Mouse (Mus musculus): ENCODE measurements at regions not wholly inside any gene's neighbourhood (a gene's known extent, or its start where the extent isn't known, plus 50 kb on each side); places are given as distances from the start of the nearest gene placed in this dataset.

DNA sequence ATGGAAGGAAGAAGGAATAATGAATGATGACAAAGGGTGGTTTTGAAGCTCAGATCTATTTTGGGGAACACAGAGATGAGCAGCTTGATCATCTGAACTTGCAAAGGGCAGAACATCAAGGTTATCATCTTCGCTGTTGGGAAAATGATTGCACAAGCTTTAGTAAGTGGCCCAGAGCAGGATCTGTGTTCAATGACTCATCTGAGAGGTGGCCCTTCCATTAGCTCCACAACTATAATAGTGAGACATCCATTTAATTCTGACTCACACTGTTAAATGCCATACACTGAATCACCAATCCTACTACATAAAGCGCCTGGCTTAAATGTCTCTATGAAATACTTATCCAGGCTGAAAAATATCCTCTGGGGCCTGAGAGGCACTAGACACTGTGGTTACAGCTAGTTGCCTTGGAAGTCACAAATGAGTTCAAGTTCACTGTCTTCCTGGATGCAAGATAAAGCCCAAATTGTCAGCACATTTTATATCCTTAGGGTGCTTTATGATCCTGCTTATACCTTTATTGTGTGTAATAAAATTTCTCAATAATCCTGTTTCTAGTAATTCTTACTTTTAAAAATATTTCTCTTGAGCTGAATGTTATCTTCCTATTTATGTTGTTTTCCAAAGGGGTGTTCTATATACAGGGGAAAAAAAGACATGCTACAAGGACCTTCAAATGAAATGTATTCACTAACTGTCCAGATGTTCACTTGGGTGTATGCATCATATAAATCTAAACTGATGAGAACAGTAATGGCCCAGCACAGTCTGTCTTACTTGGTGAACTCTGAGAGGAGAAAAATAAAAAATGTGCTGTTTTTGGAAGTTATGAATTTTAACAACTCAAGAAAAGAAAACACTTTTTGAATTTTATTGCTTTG, 687.9 kb upstream of the Cited2 start:
- ATAC-seq (replicated peaks; ENCODE audit: insufficient number of reproducible peaks, low FRiP score, low TSS enrichment, low read depth) (no peak), DNase-seq (ENCODE audit: low spot score) (no peak)
- H3K27me3 ChIP-seq (ENCODE audit: control insufficient read depth, insufficient read depth, low read length), result no peaks in the 10 kb centered on the region
- WGBS, result 96% methylated on average over 2 of the region's 2 CpGs
- H3K27ac ChIP-seq (replicated peaks; ENCODE audit: low read depth, low read length), result no peak overlapping the region
- no peaks in the 10 kb centered on the region for H3K4me1 ChIP-seq (ENCODE audit: control insufficient read depth, insufficient read depth, low read length)
- no peaks in the 10 kb centered on the region for H3K36me3 ChIP-seq (replicated peaks; ENCODE audit: control insufficient read depth, insufficient read depth, low read depth, low read length)
- H3K4me2 ChIP-seq (ENCODE audit: low read depth, low read length), result no peak overlapping the region
- no peak overlapping the region for H3K9ac ChIP-seq (replicated peaks; ENCODE audit: low read length)
- H3K4me3 ChIP-seq (ENCODE audit: low read depth, low read length), result no peak overlapping the region
- no peaks in the 10 kb centered on the region for H3K9me3 ChIP-seq (replicated peaks; ENCODE audit: control insufficient read depth, low read length)

DNA sequence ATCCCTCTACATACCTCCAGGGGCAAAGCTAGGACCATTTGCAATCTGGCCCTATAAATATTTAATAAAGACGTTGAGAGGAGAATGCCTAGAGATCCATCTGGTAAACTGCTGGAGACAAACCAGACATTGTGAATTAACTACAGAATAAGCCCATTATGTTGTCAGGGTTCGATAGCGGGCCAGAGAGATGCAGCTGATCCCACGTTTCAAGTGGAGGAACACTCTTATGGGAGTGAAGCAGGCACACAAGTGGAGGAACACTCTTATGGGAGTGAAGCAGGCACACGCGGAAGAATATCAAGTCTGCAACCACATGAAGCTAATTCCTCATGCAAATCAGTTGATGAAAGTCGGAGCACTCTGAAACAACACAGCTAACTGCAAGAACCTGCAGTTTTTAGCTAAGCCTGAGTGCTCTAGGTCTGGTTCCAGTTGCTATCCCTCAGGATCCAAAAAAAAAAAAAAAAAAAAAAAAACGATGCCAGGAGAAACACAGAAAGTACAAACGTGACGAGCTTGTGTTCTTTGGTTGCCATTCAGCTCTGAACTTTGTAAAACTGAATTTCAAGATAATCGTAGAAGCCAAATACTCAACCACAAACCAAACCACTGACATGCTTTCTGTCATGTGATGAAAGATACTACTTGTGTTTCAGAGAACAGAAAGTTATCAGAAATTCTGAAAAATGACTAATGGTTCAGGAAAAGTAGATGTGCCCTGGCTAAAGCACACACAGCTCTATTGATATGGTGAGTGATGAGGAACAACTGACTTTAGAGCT, 684.6 kb upstream of the Cited2 start:
- no peak overlapping the region for H3K4me2 ChIP-seq (ENCODE audit: low read depth, low read length)
- H3K27me3 ChIP-seq (ENCODE audit: control insufficient read depth, insufficient read depth, low read length), result no peaks in the 10 kb centered on the region
- ATAC-seq (replicated peaks; ENCODE audit: insufficient number of reproducible peaks, low FRiP score, low TSS enrichment, low read depth) (no peak), DNase-seq (ENCODE audit: low spot score) (no peak)
- H3K4me3 ChIP-seq (ENCODE audit: low read depth, low read length), result no peak overlapping the region
- H3K36me3 ChIP-seq (replicated peaks; ENCODE audit: control insufficient read depth, insufficient read depth, low read depth, low read length), result no peaks in the 10 kb centered on the region
- H3K27ac ChIP-seq (replicated peaks; ENCODE audit: low read depth, low read length), result no peak overlapping the region
- no peaks in the 10 kb centered on the region for H3K4me1 ChIP-seq (ENCODE audit: control insufficient read depth, insufficient read depth, low read length)
- 72% methylated on average over 11 of the region's 11 CpGs for WGBS
- no peaks in the 10 kb centered on the region for H3K9me3 ChIP-seq (replicated peaks; ENCODE audit: control insufficient read depth, low read length)
- no peak overlapping the region for H3K9ac ChIP-seq (replicated peaks; ENCODE audit: low read length)

DNA sequence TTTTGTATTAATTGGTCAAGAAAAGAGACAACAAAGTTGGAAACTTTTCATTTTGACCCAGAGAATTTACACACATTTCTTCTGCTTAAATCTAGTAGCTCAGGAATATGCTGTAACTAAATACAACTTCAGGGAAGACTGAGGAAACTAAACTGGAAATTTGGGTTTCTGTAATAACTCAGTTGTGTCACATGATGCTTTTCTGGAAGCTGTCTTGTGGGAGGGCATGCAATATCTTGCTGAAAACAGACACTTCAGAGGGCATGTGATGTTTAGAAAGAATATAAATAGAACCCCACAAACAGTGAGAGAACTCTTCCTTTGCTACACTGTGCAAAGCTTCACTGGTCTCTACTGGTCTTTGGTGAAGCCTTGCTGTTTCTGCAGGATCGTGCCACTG, 680.9 kb upstream of the Cited2 start:
- ATAC-seq (replicated peaks; ENCODE audit: insufficient number of reproducible peaks, low FRiP score, low TSS enrichment, low read depth), result no peak
- no peak overlapping the region for H3K27ac ChIP-seq (replicated peaks; ENCODE audit: low read depth, low read length)
- H3K4me1 ChIP-seq (ENCODE audit: control insufficient read depth, insufficient read depth, low read length), result no peaks in the 10 kb centered on the region
- no peak for DNase-seq (ENCODE audit: low spot score)
- H3K9ac ChIP-seq (replicated peaks; ENCODE audit: low read length), result no peak overlapping the region
- no peaks in the 10 kb centered on the region for H3K36me3 ChIP-seq (replicated peaks; ENCODE audit: control insufficient read depth, insufficient read depth, low read depth, low read length)
- H3K4me2 ChIP-seq (ENCODE audit: low read depth, low read length), result no peak overlapping the region
- WGBS, result 85% methylated on average over 1 of the region's 1 CpGs
- H3K9me3 ChIP-seq (replicated peaks; ENCODE audit: control insufficient read depth, low read length), result no peaks in the 10 kb centered on the region
- H3K4me3 ChIP-seq (ENCODE audit: low read depth, low read length), result no peak overlapping the region
- H3K27me3 ChIP-seq (ENCODE audit: control insufficient read depth, insufficient read depth, low read length), result no peaks in the 10 kb centered on the region

DNA sequence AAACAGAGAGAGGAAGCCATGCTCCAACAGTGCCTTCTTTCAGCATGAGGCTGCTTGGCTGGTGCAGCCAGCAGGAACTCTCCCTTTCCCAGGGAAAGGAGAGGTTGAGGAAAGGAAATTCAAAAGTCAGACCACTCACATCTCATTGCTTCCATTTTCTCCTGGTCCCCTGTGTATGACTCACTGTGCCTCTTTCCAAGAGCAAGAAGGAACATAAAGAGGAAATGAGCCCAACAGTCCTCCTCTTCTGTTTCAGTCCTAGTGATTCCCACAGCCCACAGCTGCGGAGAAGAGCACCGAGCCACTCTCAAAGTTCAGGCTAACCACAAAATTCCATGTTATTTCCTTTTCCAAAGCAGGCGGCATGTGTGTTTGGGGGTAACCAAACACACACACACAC, 680.0 kb upstream of the Cited2 start:
- Histone ChIP-seq H3K9me3 (replicated peaks; ENCODE audit: control insufficient read depth, low read length) (no peaks in the 10 kb centered on the region), H3K4me2 (ENCODE audit: low read depth, low read length) (no peak overlapping the region), H3K36me3 (replicated peaks; ENCODE audit: control insufficient read depth, insufficient read depth, low read depth, low read length) (no peaks in the 10 kb centered on the region), H3K27ac (replicated peaks; ENCODE audit: low read depth, low read length) (no peak overlapping the region), H3K9ac (replicated peaks; ENCODE audit: low read length) (no peak overlapping the region), H3K27me3 (ENCODE audit: control insufficient read depth, insufficient read depth, low read length) (no peaks in the 10 kb centered on the region), H3K4me1 (ENCODE audit: control insufficient read depth, insufficient read depth, low read length) (no peaks in the 10 kb centered on the region), H3K4me3 (ENCODE audit: low read depth, low read length) (no peak overlapping the region)
- ATAC-seq (replicated peaks; ENCODE audit: insufficient number of reproducible peaks, low FRiP score, low TSS enrichment, low read depth), result no peak
- WGBS, result 73% methylated on average over 3 of the region's 3 CpGs
- no peak for DNase-seq (ENCODE audit: low spot score)

DNA sequence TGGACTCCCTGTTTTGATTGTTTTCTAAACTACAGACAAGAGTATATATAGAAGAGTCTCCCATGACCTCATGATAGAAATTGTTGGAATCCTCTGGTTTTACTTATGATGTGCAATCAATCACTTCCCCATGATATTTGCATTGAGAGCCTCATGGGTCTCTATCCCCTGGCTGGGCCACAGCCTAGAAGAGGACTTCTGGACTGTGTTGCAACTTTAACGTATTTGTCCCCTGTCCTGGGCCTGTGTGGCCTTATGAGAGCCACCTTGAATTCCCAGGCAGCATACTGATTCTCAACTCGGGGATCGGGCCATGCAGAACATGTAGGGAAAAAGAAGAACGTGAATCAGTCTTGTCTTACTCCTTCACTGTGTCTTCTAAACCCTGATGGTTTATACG, 676.3 kb upstream of the Cited2 start:
- DNase-seq (ENCODE audit: low spot score), result no peak
- H3K36me3 ChIP-seq (replicated peaks; ENCODE audit: control insufficient read depth, insufficient read depth, low read depth, low read length), result no peaks in the 10 kb centered on the region
- H3K4me3 ChIP-seq (ENCODE audit: low read depth, low read length), result no peak overlapping the region
- no peak for ATAC-seq (replicated peaks; ENCODE audit: insufficient number of reproducible peaks, low FRiP score, low TSS enrichment, low read depth)
- WGBS, result 89% methylated on average over 5 of the region's 5 CpGs
- no peak overlapping the region for H3K27ac ChIP-seq (replicated peaks; ENCODE audit: low read depth, low read length)
- no peaks in the 10 kb centered on the region for H3K27me3 ChIP-seq (ENCODE audit: control insufficient read depth, insufficient read depth, low read length)
- H3K9me3 ChIP-seq (replicated peaks; ENCODE audit: control insufficient read depth, low read length), result no peaks in the 10 kb centered on the region
- no peak overlapping the region for H3K4me2 ChIP-seq (ENCODE audit: low read depth, low read length)
- no peak overlapping the region for H3K9ac ChIP-seq (replicated peaks; ENCODE audit: low read length)
- no peaks in the 10 kb centered on the region for H3K4me1 ChIP-seq (ENCODE audit: control insufficient read depth, insufficient read depth, low read length)

DNA sequence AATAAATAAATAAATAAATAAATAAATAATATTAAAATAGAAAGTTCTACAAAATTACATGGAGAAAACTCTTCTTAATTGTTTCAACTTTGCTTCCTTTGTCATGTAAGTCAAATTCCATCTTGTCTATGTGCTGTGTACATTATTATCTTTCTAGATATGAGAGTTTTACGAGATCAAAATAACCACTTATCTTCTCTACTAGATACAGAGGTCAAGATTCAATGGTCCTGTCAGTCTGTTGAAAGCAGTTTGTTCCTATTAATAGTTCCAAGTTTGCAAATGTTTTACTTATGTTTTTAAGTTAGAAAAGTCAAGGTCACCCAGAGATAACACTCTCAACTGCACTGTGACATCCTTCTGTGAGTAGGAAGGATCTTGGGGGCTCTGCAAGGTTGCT, 650.1 kb upstream of the Cited2 start:
- no peak for ATAC-seq (replicated peaks; ENCODE audit: insufficient number of reproducible peaks, low FRiP score, low TSS enrichment, low read depth)

DNA sequence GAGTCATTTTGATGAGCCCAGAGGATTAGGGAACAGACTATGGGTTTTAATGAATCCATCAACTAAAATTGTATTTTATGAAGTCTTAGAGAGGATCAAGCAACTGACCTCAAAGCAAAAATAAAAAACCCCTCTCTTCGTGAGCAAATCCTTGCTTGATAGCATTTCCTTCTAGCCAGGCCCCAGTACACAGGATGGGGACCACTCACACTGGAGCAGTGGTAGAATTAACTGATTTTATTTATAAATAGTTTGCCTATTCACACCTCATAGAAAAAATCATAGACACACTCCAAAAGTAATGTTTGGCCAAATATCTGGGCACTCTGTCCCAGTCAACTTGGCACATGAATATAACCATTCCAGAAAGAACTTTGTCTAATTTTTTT, 649.0 kb upstream of the Cited2 start:
- no peak overlapping the region for H3K9ac ChIP-seq (replicated peaks; ENCODE audit: low read length)

More for the DNA sequence above, 650.1 kb upstream of the Cited2 start:
- no peak overlapping the region for H3K4me3 ChIP-seq (ENCODE audit: low read depth, low read length)
- no peak overlapping the region for H3K9ac ChIP-seq (replicated peaks; ENCODE audit: low read length)
- no peak for DNase-seq (ENCODE audit: low spot score)
- no peaks in the 10 kb centered on the region for H3K36me3 ChIP-seq (replicated peaks; ENCODE audit: control insufficient read depth, insufficient read depth, low read depth, low read length)
- no peaks in the 10 kb centered on the region for H3K27me3 ChIP-seq (ENCODE audit: control insufficient read depth, insufficient read depth, low read length)
- H3K9me3 ChIP-seq (replicated peaks; ENCODE audit: control insufficient read depth, low read length), result no peaks in the 10 kb centered on the region
- no peaks in the 10 kb centered on the region for H3K4me1 ChIP-seq (ENCODE audit: control insufficient read depth, insufficient read depth, low read length)
- no peak overlapping the region for H3K4me2 ChIP-seq (ENCODE audit: low read depth, low read length)
- no peak overlapping the region for H3K27ac ChIP-seq (replicated peaks; ENCODE audit: low read depth, low read length)
- WGBS, result 85% methylated on average over 1 of the region's 1 CpGs

More for the DNA sequence above, 649.0 kb upstream of the Cited2 start:
- H3K4me1 ChIP-seq (ENCODE audit: control insufficient read depth, insufficient read depth, low read length), result no peaks in the 10 kb centered on the region
- ATAC-seq (replicated peaks; ENCODE audit: insufficient number of reproducible peaks, low FRiP score, low TSS enrichment, low read depth) (no peak), DNase-seq (ENCODE audit: low spot score) (no peak)
- no peak overlapping the region for H3K4me3 ChIP-seq (ENCODE audit: low read depth, low read length)
- 36% methylated on average over 1 of the region's 1 CpGs for WGBS
- H3K4me2 ChIP-seq (ENCODE audit: low read depth, low read length), result no peak overlapping the region
- no peaks in the 10 kb centered on the region for H3K27me3 ChIP-seq (ENCODE audit: control insufficient read depth, insufficient read depth, low read length)
- H3K36me3 ChIP-seq (replicated peaks; ENCODE audit: control insufficient read depth, insufficient read depth, low read depth, low read length), result no peaks in the 10 kb centered on the region
- no peaks in the 10 kb centered on the region for H3K9me3 ChIP-seq (replicated peaks; ENCODE audit: control insufficient read depth, low read length)
- 0 out of 2 replicates have a peak overlapping the region, but pooled peaks have one; percentile 36 for H3K27ac ChIP-seq (replicated peaks; ENCODE audit: low read depth, low read length)

Data from embryonic facial prominence, embryonic 11.5 days (tissue).